Mouse (Mus musculus): ENCODE measurements around the gene Vmn2r39. TPM values are rescaled to one million over a fixed set of nuclear protein-coding genes. Genes with fewer than 3 reads are reported as not detected.
"Not testable (repeated sequence)": the region's sequence is repeated elsewhere in the genome, so short reads cannot be mapped to it uniquely, and the experiment has no call there.

The Vmn2r39 gene
- polyA plus RNA-seq (2011; ENCODE audit: insufficient read depth, insufficient read length, low replicate concordance, missing spikeins) = not detected in 2 replicates

DNA sequence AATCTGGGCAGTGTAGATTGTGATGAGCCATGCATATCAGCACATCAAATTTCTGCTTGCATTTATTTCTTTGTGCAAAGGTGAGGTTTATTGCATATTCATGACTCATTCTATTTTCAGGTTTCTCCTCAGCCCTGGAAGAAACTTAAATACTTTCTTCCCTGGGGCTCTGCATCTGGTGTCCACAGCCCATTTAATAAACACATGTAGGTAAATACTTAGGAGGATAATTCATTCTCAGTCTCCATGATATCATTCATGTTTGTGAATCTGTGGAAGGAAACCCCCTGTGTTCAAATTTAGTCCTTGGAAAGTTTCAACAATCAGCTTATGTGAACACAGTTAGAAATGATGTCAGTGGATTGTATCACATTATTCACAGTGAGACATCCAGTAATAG, at the start of gene Vmn2r39:
Gene Vmn2r39 (minus strand): TSS at position 101 of the 400 bp plus-strand sequence.
- H3K4me3 ChIP-seq (replicated peaks; ENCODE audit: control insufficient read depth, low read depth, low read length); H3K4me1 ChIP-seq (ENCODE audit: control insufficient read depth, insufficient read depth, low read length); H3K27ac ChIP-seq (ENCODE audit: control insufficient read depth, insufficient read depth, low read depth, low read length, poor library complexity): not testable (repeated sequence)

GRCm38 (mm10) chr7:9065353-9065752, 34.8 kb upstream of the Vmn2r39 start:
- WGBS = 70% methylated on average over 4 of the region's 4 CpGs
- not testable (repeated sequence) for H3K4me3 ChIP-seq (replicated peaks; ENCODE audit: control insufficient read depth, low read depth, low read length); H3K27ac ChIP-seq (ENCODE audit: control insufficient read depth, insufficient read depth, low read depth, low read length, poor library complexity); H3K4me1 ChIP-seq (ENCODE audit: control insufficient read depth, insufficient read depth, low read length)

Other genes starting within 250 kb of the Vmn2r39 start
- not detected in 2 replicates for gene Vmn2r40, start 99.4 kb downstream of the Vmn2r39 start, polyA plus RNA-seq (2011; ENCODE audit: insufficient read depth, insufficient read length, low replicate concordance, missing spikeins)
- gene Vmn2r38, start 67.1 kb upstream of the Vmn2r39 start, polyA plus RNA-seq (2011; ENCODE audit: insufficient read depth, insufficient read length, low replicate concordance, missing spikeins) = not detected in 2 replicates
- not detected in 2 replicates for gene Vmn2r37, start 192.9 kb upstream of the Vmn2r39 start, polyA plus RNA-seq (2011; ENCODE audit: insufficient read depth, insufficient read length, low replicate concordance, missing spikeins)